Mouse (Mus musculus) CD4-positive helper T cell, adult 2 months (primary cell): Measurements from ENCODE around the gene Plcb3.
A peak's percentile ranks its signal among the peaks of the same experiment; 100 is the strongest.

Experiments
- DNase-seq: peaks from one replicate; pipeline ENCODE4 v3.0.0-alpha.2; 2012; ENCODE audit warnings: low read depth, missing footprints, low spot score

Plcb3 gene

GRCm38 (mm10) chr19:6975537-6976521, at the start of gene Plcb3:
Plcb3 (minus strand) TSS chr19:6976470.
- peak; percentile 69 for DNase-seq

GRCm38 (mm10) chr19:7020224-7020641, 44.0 kb upstream of the Plcb3 start:
- DNase-seq, result peak; percentile 83

- DNase-seq, result peak; percentile 90
Observed at GRCm38 (mm10) chr19:7019191-7019590, 42.9 kb upstream of the Plcb3 start, which contains the start of gene Fermt3. Fermt3 (minus strand) TSS chr19:7019469.

- no peak for DNase-seq
Observed at GRCm38 (mm10) chr19:7018546-7018945, 42.3 kb upstream of the Plcb3 start.

GRCm38 (mm10) chr19:7017541-7018457, 41.5 kb upstream of the Plcb3 start:
- peak; percentile 86 for DNase-seq

GRCm38 (mm10) chr19:7014481-7015135, 38.3 kb upstream of the Plcb3 start:
- no peak for DNase-seq

GRCm38 (mm10) chr19:7013984-7014383, 37.7 kb upstream of the Plcb3 start:
- no peak for DNase-seq

GRCm38 (mm10) chr19:7012426-7012825, 36.2 kb upstream of the Plcb3 start:
- DNase-seq, result no peak

- DNase-seq, result no peak
Observed at GRCm38 (mm10) chr19:7006892-7007593, 30.8 kb upstream of the Plcb3 start.

- DNase-seq, result no peak
Observed at GRCm38 (mm10) chr19:6999360-7000063, 23.2 kb upstream of the Plcb3 start.

- DNase-seq, result no peak
Observed at GRCm38 (mm10) chr19:6997721-6998290, 21.5 kb upstream of the Plcb3 start.

- peak; percentile 81 for DNase-seq
Observed at GRCm38 (mm10) chr19:6996006-6996405, 19.7 kb upstream of the Plcb3 start, which contains the start of the genes Nudt22 and Trpt1. Nudt22 (minus strand) TSS chr19:6996117. Trpt1 (plus strand) TSS chr19:6996131.

- peak; percentile 38 for DNase-seq
Observed at GRCm38 (mm10) chr19:6995255-6995991, 19.2 kb upstream of the Plcb3 start.

GRCm38 (mm10) chr19:6994489-6994888, 18.2 kb upstream of the Plcb3 start:
- no peak for DNase-seq

GRCm38 (mm10) chr19:6994002-6994401, 17.7 kb upstream of the Plcb3 start:
- DNase-seq, result no peak

- DNase-seq, result no peak
Observed at GRCm38 (mm10) chr19:6993011-6993770, 16.9 kb upstream of the Plcb3 start.

- peak; percentile 98 for DNase-seq
Observed at GRCm38 (mm10) chr19:6992011-6992858, 16.0 kb upstream of the Plcb3 start, which contains the start of gene Dnajc4. Dnajc4 (minus strand) TSS chr19:6992572.
